Mouse (Mus musculus) liver, embryonic 14.5 days (tissue): ENCODE results near the gene Magi3. TPM values are rescaled to one million over a fixed set of nuclear protein-coding genes. Genes with fewer than 3 reads are reported as not detected.
A peak's percentile ranks its signal among the peaks of the same experiment; 100 is the strongest.

ENCODE experiments used
- ATAC-seq: fragments of 200-750 bp; cut with Nextera tagmentation; 2 replicates; pipeline ENCODE4 v1.8.0; 2017; ENCODE audit warnings: moderate number of reproducible peaks, mild to moderate bottlenecking, moderate library complexity; ENCODE audit not compliant: insufficient read depth
- DNase-seq, 3 experiments: peaks; one replicate each; pipeline ENCODE4 v3.0.0-alpha.2; 2012 to 2013; ENCODE audit warnings: low read depth in 3 of 3, low spot score in 3 of 3
- H3K27ac ChIP-seq: fragments of 300-500 bp; sonication (generic); 2 replicates; pipeline ENCODE4 v1.5.1; 2014; ENCODE audit warnings: moderate library complexity, mild to moderate bottlenecking, control low read depth, inconsistent platforms
- H3K27me3 ChIP-seq: fragments of 300-500 bp; sonication (generic); 2 replicates; pipeline ENCODE4 v1.6.1; 2014; ENCODE audit warnings: mild to moderate bottlenecking, low read length, moderate library complexity; ENCODE audit not compliant: control insufficient read depth, insufficient read depth
- H3K36me3 ChIP-seq: fragments of 300-500 bp; sonication (generic); replicated peaks from 2 replicates; pipeline ENCODE4 v1.6.1; 2014; ENCODE audit warnings: low read depth; ENCODE audit not compliant: control insufficient read depth, insufficient read depth
- H3K4me1 ChIP-seq, 2 experiments: fragments of 200-500 bp in 1 of 2; fragments of 300-500 bp in 1 of 2; sonication (generic) in 1 of 2; replicated peaks; 2 replicates each; pipeline ENCODE4 v1.6.1; 2012 to 2014; ENCODE audit warnings: antibody characterized with exemption in 1 of 2, inconsistent platforms in 1 of 2, low read length in 1 of 2; ENCODE audit not compliant: control insufficient read depth in 2 of 2, insufficient read depth in 2 of 2
- H3K4me2 ChIP-seq: fragments of 300-500 bp; sonication (generic); 2 replicates; pipeline ENCODE4 v1.6.1; 2014; ENCODE audit warnings: low read depth, mild to moderate bottlenecking, control low read depth, moderate library complexity
- H3K4me3 ChIP-seq, 2 experiments: fragments of 200-500 bp in 1 of 2; fragments of 300-500 bp in 1 of 2; sonication (generic) in 1 of 2; 2 replicates each; pipeline ENCODE4 v1.5.1; 2012 to 2014; ENCODE audit warnings: low read depth in 2 of 2, low read length in 2 of 2, mild to moderate bottlenecking in 2 of 2, control low read depth in 1 of 2, inconsistent platforms in 1 of 2, moderate library complexity in 1 of 2; ENCODE audit not compliant: insufficient read depth in 1 of 2
- H3K9ac ChIP-seq: fragments of 300-500 bp; sonication (generic); replicated peaks from 2 replicates; pipeline ENCODE4 v1.6.1; 2014; ENCODE audit warnings: mild to moderate bottlenecking, control low read depth, moderate library complexity
- H3K9me3 ChIP-seq: fragments of 300-500 bp; sonication (generic); 2 replicates; pipeline ENCODE4 v1.6.1; 2016; ENCODE audit warnings: low read length, mixed read lengths; ENCODE audit not compliant: control insufficient read depth
- CTCF ChIP-seq: IDR thresholded peaks from 2 replicates; pipeline ENCODE4 v1.5.1; 2016; ENCODE audit warnings: antibody characterized with exemption, low read depth, control low read depth
- EP300 ChIP-seq: IDR thresholded peaks from 2 replicates; pipeline ENCODE4 v1.6.1; 2016; ENCODE audit warnings: antibody characterized with exemption, low read depth
- WGBS: fragments of 180-500 bp; shearing (Covaris S2); extraction: QIAGEN DNeasy Blood & Tissue Kit; methylation state at CpG from one replicate; pipeline ENCODE4 v1.1.7; 2014; ENCODE audit not compliant: insufficient replicate concordance; 5-methylcytosine and 5-hydroxymethylcytosine counted together
- polyA plus RNA-seq, 2 experiments: library from polyadenylated mRNA; depleted of rRNA in 1 of 2; stranded (reverse) in 1 of 2; unstranded in 1 of 2; fragments of >200 nt; fragmentation: Nextera tagmentation in 1 of 2; extraction: Ambion mirVana in 1 of 2; gene quantifications; 2 replicates each; pipeline versions ENCODE4 v1.2.1 to v1.2.3; 2012 to 2014

The Magi3 gene
- polyA plus RNA-seq, 2 experiments = 1.3 to 2.1 TPM

- no peak overlapping the region for H3K27ac ChIP-seq
- H3K36me3 ChIP-seq = no peaks in the 10 kb centered on the region
- peak overlapping the region; percentile 75 for H3K9ac ChIP-seq
- peaks cover 18% of the 10 kb centered on the region for H3K27me3 ChIP-seq
- DNase-seq (peak in 1 of 3 experiments; percentile 9), ATAC-seq (peak; percentile 4; the same call in 1 of the 2 replicates)
- no peaks in the 10 kb centered on the region for H3K9me3 ChIP-seq
- under 1% methylated on average over 93 of the region's 107 CpGs for WGBS
- no peak for TF ChIP-seq CTCF
- no peak for TF ChIP-seq EP300
- peak overlapping the region; percentile 95 for H3K4me2 ChIP-seq
- H3K4me1 ChIP-seq = peaks cover 10 to 15% of the 10 kb centered on the region in 2 experiments
- H3K4me3 ChIP-seq = peak overlapping the region; percentile 77 to 81
Measured at GRCm38 (mm10) chr3:104219531-104220294, 461 bp downstream of the Magi3 start.

GRCm38 (mm10) chr3:104218926-104219325 is 1.2 kb downstream of the Magi3 start:
- DNase-seq = peak in 1 of 3 experiments; percentile 9
- Histone ChIP-seq H3K4me2 (peak overlapping the region; percentile 95), H3K4me3 (peak overlapping the region; percentile 77 to 81), H3K9me3 (no peaks in the 10 kb centered on the region), H3K9ac (peak overlapping the region; percentile 75), H3K36me3 (no peaks in the 10 kb centered on the region), H3K4me1 (peaks cover 10 to 16% of the 10 kb centered on the region in 2 experiments), H3K27me3 (peaks cover 18% of the 10 kb centered on the region), H3K27ac (no peak overlapping the region)
- ATAC-seq = no peak
- TF ChIP-seq CTCF = no peak
- TF ChIP-seq EP300 = no peak
- 3% methylated on average over 15 of the region's 15 CpGs for WGBS

- Histone ChIP-seq H3K27ac (no peak overlapping the region), H3K4me3 (no peak overlapping the region), H3K9ac (no peak overlapping the region), H3K27me3 (no peaks in the 10 kb centered on the region), H3K4me2 (peak overlapping the region; percentile 31), H3K4me1 (no peaks in the 10 kb centered on the region), H3K9me3 (no peaks in the 10 kb centered on the region), H3K36me3 (no peaks in the 10 kb centered on the region)
- 0 out of 2 replicates have a peak, but pooled peaks have one; percentile 33 for ATAC-seq
- WGBS = 39% methylated on average over 2 of the region's 2 CpGs
- TF ChIP-seq EP300 (no peak), CTCF (no peak)
- peak in 1 of 3 experiments; percentile 2 for DNase-seq
Measured at GRCm38 (mm10) chr3:104189823-104190222, 30.4 kb downstream of the Magi3 start.

- Histone ChIP-seq H3K9me3 (no peaks in the 10 kb centered on the region), H3K4me3 (no peak overlapping the region), H3K4me1 (no peaks in the 10 kb centered on the region), H3K27ac (no peak overlapping the region), H3K36me3 (no peaks in the 10 kb centered on the region), H3K4me2 (no peak overlapping the region), H3K27me3 (no peaks in the 10 kb centered on the region), H3K9ac (no peak overlapping the region)
- TF ChIP-seq EP300 (no peak), CTCF (no peak)
- WGBS = 55% methylated on average over 1 of the region's 1 CpGs
- no peak for ATAC-seq
- DNase-seq = no peak
Measured at GRCm38 (mm10) chr3:104189234-104189633, 30.9 kb downstream of the Magi3 start.

- Histone ChIP-seq H3K4me2 (no peak overlapping the region), H3K36me3 (no peaks in the 10 kb centered on the region), H3K4me3 (no peak overlapping the region), H3K4me1 (no peaks in the 10 kb centered on the region; a peak in 1 of 4 replicates), H3K27ac (no peak overlapping the region), H3K27me3 (no peaks in the 10 kb centered on the region), H3K9ac (no peak overlapping the region), H3K9me3 (no peaks in the 10 kb centered on the region)
- TF ChIP-seq CTCF = no peak
- no peak for TF ChIP-seq EP300
- DNase-seq = no peak
- ATAC-seq = no peak
- 59% methylated on average over 2 of the region's 2 CpGs for WGBS
Measured at GRCm38 (mm10) chr3:104184270-104184669, 35.9 kb downstream of the Magi3 start.
